Mouse (Mus musculus) erythroblast, embryonic 14.5 days (primary cell): ENCODE results near the gene Adgra3.

ENCODE experiments used
- GATA1 ChIP-seq: IDR thresholded peaks from 2 replicates; pipeline ENCODE4 v1.6.1; 2012; ENCODE audit warnings: low read length, inconsistent platforms, mixed read lengths
- TAL1 ChIP-seq: IDR thresholded peaks from 3 replicates; pipeline ENCODE4 v1.6.1; 2012; ENCODE audit warnings: low read length, inconsistent platforms, mixed read lengths

GRCm38 (mm10) chr5:50002269-50002668, 56.5 kb downstream of the Adgra3 start:
- TF ChIP-seq GATA1 (no peak), TAL1 (no peak)
